Mouse (Mus musculus) thymus, adult 2 months (tissue): ENCODE results near the gene Ranbp9. TPM values are rescaled to one million over a fixed set of nuclear protein-coding genes. Genes with fewer than 3 reads are reported as not detected.

Experiments
- DNase-seq: peaks from one replicate; pipeline ENCODE4 v3.0.0; 2021
- H3K27ac ChIP-seq: fragments of 200-500 bp; 2 replicates; pipeline ENCODE4 v1.5.1; 2012; ENCODE audit warnings: low read length, control low read depth; ENCODE audit not compliant: control insufficient read depth, insufficient read depth
- H3K27me3 ChIP-seq: fragments of 200-500 bp; 2 replicates; pipeline ENCODE4 v1.6.1; 2012; ENCODE audit warnings: mild to moderate bottlenecking, low read length, moderate library complexity, mixed read lengths; ENCODE audit not compliant: control insufficient read depth, insufficient read depth
- H3K36me3 ChIP-seq: fragments of 200-500 bp; 2 replicates; pipeline ENCODE4 v1.6.1; 2012; ENCODE audit warnings: mild to moderate bottlenecking, low read length, moderate library complexity; ENCODE audit not compliant: control insufficient read depth, insufficient read depth
- H3K4me1 ChIP-seq: fragments of 200-500 bp; replicated peaks from 2 replicates; pipeline ENCODE4 v1.6.1; 2012; ENCODE audit warnings: low read length; ENCODE audit not compliant: control insufficient read depth, insufficient read depth
- H3K4me3 ChIP-seq: fragments of 200-500 bp; 2 replicates; pipeline ENCODE4 v1.5.1; 2012; ENCODE audit warnings: mild to moderate bottlenecking, low read length, control low read depth, moderate library complexity; ENCODE audit not compliant: control insufficient read depth, insufficient read depth
- CTCF ChIP-seq: fragments of 200-500 bp; IDR thresholded peaks from 2 replicates; pipeline ENCODE4 v1.5.1; 2012; ENCODE audit warnings: mild to moderate bottlenecking, control low read depth, low read length, moderate library complexity, borderline replicate concordance; ENCODE audit not compliant: control insufficient read depth, poor library complexity, insufficient read depth; ENCODE audit errors: extremely low read depth
- POLR2A ChIP-seq: fragments of 200-500 bp; IDR thresholded peaks from 2 replicates; pipeline ENCODE4 v1.6.1; 2012; ENCODE audit warnings: mild to moderate bottlenecking, low read length, control low read depth, moderate library complexity; ENCODE audit not compliant: control insufficient read depth, poor library complexity, insufficient read depth; ENCODE audit errors: extremely low read depth
- WGBS: fragments of 180-500 bp; shearing (Covaris S2); methylation state at CpG from one replicate; pipeline ENCODE4 v1.1.7; 2018; 5-methylcytosine and 5-hydroxymethylcytosine counted together
- polyA plus RNA-seq: library from polyadenylated mRNA; depleted of rRNA; stranded (reverse); fragments of >200 nt; gene quantifications from 2 replicates; pipeline ENCODE4 v1.2.3, GENCODE M21; 2012

The Ranbp9 gene
- polyA plus RNA-seq, 1 experiment, result 26.7 TPM

GRCm38 (mm10) chr13:43512736-43513135 lies 31.7 kb upstream of the Ranbp9 start:
- 96% methylated on average over 3 of the region's 3 CpGs for WGBS
- TF ChIP-seq CTCF (no peak), POLR2A (no peak)
- no peak for DNase-seq
- H3K27me3 ChIP-seq, result no peaks in the 10 kb centered on the region
- no peak overlapping the region for H3K27ac ChIP-seq
- H3K4me3 ChIP-seq, result no peak overlapping the region
- H3K36me3 ChIP-seq, result no peaks in the 10 kb centered on the region
- no peaks in the 10 kb centered on the region for H3K4me1 ChIP-seq

DNA sequence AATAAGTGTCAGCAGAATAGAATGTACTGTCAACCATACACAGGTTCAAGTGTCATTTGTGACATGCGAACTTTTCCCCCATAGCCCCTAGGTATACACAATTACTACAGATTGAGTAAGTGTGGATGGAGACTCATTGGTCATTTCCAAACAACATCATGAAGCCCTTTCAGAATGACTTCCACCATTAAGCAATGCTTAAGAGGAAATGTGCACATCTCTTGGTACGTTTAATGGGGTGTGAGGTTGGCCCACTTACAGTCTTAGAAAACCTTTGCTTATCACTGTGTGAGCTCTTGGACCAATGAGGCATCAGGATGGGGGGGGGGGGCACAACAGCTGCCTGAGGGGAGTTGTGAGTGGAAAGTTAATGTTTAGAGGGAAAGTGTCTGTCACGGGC lies 24.7 kb upstream of the Ranbp9 start:
- WGBS, result 95% methylated on average over 3 of the region's 3 CpGs
- TF ChIP-seq POLR2A, result no peak
- no peak for TF ChIP-seq CTCF
- H3K4me1 ChIP-seq, result peaks cover 5% of the 10 kb centered on the region
- no peaks in the 10 kb centered on the region for H3K27me3 ChIP-seq
- no peak overlapping the region for H3K4me3 ChIP-seq
- H3K36me3 ChIP-seq, result no peaks in the 10 kb centered on the region
- no peak for DNase-seq
- H3K27ac ChIP-seq, result no peak overlapping the region

- WGBS, result 10% methylated on average over 19 of the region's 19 CpGs
- Histone ChIP-seq H3K4me1 (peaks cover 5% of the 10 kb centered on the region), H3K27me3 (no peaks in the 10 kb centered on the region), H3K27ac (no peak overlapping the region), H3K36me3 (no peaks in the 10 kb centered on the region), H3K4me3 (peak overlapping the region; percentile 0; the same call in 1 of the 2 replicates)
- peak; percentile 30 for DNase-seq
- TF ChIP-seq CTCF (no peak), POLR2A (no peak)
Measured at GRCm38 (mm10) chr13:43503395-43503850, 22.3 kb upstream of the Ranbp9 start.

- no peaks in the 10 kb centered on the region for H3K36me3 ChIP-seq
- TF ChIP-seq CTCF, result no peak
- no peak for TF ChIP-seq POLR2A
- no peaks in the 10 kb centered on the region for H3K27me3 ChIP-seq
- H3K4me3 ChIP-seq, result no peak overlapping the region
- H3K27ac ChIP-seq, result no peak overlapping the region
- WGBS, result 97% methylated on average over 5 of the region's 5 CpGs
- peaks cover 5% of the 10 kb centered on the region for H3K4me1 ChIP-seq
- DNase-seq, result no peak
Measured at GRCm38 (mm10) chr13:43501601-43502000, 20.5 kb upstream of the Ranbp9 start.

DNA sequence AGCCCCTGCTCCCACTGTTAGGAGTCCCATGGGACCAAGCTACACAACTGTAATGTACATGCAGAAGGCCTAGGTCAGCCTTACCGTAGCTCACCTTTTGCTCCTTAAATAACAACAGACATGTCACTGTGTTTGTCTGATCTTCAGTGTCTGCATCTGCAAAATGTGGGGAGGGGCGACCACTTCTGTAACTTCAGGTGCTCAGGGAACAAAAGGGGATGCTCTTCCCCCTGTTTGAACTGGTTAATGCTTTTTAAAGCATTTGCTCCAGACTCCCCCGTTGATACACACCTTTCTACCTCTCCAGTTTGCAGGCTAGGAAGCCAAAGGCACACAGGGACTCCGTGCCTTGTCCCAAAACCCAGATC lies 19.4 kb upstream of the Ranbp9 start:
- TF ChIP-seq POLR2A (no peak), CTCF (no peak)
- Histone ChIP-seq H3K27ac (no peak overlapping the region), H3K27me3 (no peaks in the 10 kb centered on the region), H3K4me1 (peaks cover 8% of the 10 kb centered on the region), H3K36me3 (no peaks in the 10 kb centered on the region), H3K4me3 (no peak overlapping the region)
- DNase-seq, result peak; percentile 28
- 89% methylated on average over 4 of the region's 4 CpGs for WGBS

GRCm38 (mm10) chr13:43499731-43500482 lies 18.8 kb upstream of the Ranbp9 start:
- Histone ChIP-seq H3K27me3 (no peaks in the 10 kb centered on the region), H3K36me3 (no peaks in the 10 kb centered on the region), H3K27ac (no peak overlapping the region), H3K4me3 (no peak overlapping the region), H3K4me1 (peaks cover 8% of the 10 kb centered on the region)
- no peak for TF ChIP-seq CTCF
- no peak for TF ChIP-seq POLR2A
- 92% methylated on average over 7 of the region's 7 CpGs for WGBS
- no peak for DNase-seq
